Mouse (Mus musculus) left cerebral cortex, adult 2 months (tissue): ENCODE measurements around the gene Txlna. TPM values are rescaled to one million over a fixed set of nuclear protein-coding genes. Genes with fewer than 3 reads are reported as not detected.

Experiments
- DNase-seq, 2 experiments: peaks; one replicate each; pipeline ENCODE4 v3.0.0; 2021 to 2022; ENCODE audit warnings: low spot score in 2 of 2, mixed read lengths in 1 of 2; ENCODE audit errors: extremely low spot score in 1 of 2
- H3K27ac ChIP-seq: fragments of 200-600 bp; 2 replicates; pipeline ENCODE4 v1.8.1; 2022
- H3K4me3 ChIP-seq: fragments of 200-600 bp; 2 replicates; pipeline ENCODE4 v1.8.1; 2022
- CTCF ChIP-seq: fragments of 200-600 bp; IDR thresholded peaks from 2 replicates; pipeline ENCODE4 v1.8.1; 2022; ENCODE audit warnings: antibody characterized with exemption, mild to moderate bottlenecking, moderate library complexity
- intact Hi-C: fragments of 180-260 bp; cut with DNase I; formaldehyde crosslinking; loops from one replicate; pipeline ENCODE4 v1.15.1; 2025
- total RNA-seq, 2 experiments: library from RNA; stranded (reverse); gene quantifications; 2 replicates each; pipeline ENCODE4 v1.2.3; 2021

Txlna gene
- total RNA-seq, 2 experiments from 2014 or later = 42.1 to 52.1 TPM

DNA sequence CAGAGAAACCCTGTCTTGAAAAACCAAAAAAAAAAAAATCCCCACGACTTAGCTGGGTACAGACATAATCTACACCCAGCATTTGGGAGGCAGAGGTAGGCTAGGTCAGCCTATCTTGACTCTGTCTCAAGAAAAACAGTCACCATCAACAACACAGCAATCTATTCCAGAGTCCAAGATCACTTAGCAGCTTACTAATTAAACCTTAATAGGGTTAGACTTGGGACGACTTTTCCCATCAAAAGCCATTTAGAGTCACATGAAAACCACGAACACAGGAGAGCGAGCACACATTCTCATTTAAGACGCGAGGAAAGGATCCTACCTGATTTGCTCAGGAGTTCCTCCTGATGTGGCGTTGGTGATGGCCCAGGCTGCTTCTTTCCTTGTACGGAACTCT lies 9.5 kb upstream of the Txlna start:
- Histone ChIP-seq H3K4me3 (no peak overlapping the region), H3K27ac (no peak overlapping the region)
- intact Hi-C loops = no loop called here

DNA sequence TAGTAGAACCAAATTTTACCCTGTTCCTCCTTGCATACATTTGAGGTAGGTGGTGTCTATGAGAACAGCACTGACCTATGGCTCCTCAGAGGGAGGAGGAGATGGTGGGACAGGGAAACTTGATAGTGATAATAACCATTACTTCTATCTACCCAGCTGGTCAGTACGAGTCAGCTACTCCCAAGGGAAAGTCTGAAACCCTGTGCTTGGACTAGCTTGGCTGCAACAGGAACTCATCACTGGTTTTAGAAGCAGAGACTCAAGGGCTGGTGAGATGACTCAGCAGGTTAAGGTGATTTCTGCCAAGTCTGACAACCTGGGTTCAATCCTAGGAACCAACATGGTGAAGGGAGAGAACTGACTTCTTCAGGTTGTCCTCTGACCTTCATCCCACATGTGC lies 7.8 kb upstream of the Txlna start:
- TF ChIP-seq CTCF = no peak
- H3K4me3 ChIP-seq = no peak overlapping the region
- no peak for DNase-seq
- H3K27ac ChIP-seq = no peak overlapping the region
- intact Hi-C loops = no loop called here

More for the DNA sequence above, 9.5 kb upstream of the Txlna start:
- no peak for TF ChIP-seq CTCF
- DNase-seq = no peak

DNA sequence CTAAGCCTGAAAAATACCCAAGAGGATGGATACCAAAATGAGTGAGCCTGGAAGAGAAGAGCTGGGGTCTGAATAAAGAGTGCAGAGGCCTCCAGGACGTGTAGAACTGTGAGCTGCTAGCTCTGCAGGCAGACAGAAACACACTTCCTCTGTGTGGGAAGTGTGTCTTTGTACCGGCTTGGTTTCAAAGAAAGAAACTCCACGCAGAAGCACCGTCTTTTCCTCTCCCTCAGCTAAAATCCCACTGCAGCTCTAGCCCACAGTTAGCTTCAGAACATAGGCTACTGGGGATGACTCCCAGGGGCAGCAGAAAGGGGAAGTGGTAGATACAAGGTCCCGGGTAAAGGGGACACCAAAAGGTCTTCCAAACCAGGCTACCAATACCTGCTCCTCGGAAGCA lies 4.3 kb upstream of the Txlna start:
- no peak for DNase-seq
- no peak overlapping the region for H3K4me3 ChIP-seq
- no peak for TF ChIP-seq CTCF
- intact Hi-C loops = no loop called here
- peak overlapping the region; percentile 80 for H3K27ac ChIP-seq

DNA sequence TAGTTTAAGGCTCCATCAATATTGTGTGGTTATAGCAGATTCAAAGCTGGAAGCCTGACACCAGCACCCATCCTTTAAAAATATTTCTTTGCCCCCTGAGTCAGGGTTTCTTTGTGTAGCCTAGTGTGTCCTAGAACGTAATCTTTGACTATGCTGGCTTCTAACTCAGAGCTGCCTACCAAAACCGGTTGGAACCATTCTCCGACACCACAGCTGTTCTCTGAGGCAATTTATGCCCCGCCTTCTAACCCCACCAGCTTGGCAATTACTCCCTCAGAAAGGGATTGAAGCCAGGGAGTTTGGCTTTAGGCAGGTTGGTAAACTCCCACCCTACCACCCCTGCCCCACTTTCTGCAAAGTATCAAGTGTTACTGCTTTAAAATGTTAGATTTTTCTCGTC lies 891 bp upstream of the Txlna start:
- no peak for DNase-seq
- Histone ChIP-seq H3K4me3 (peak overlapping the region; percentile 70), H3K27ac (peak overlapping the region; percentile 96; the same call in 1 of the 2 replicates)
- intact Hi-C loops = loop anchor here (2.0 kb wide), 1 partner anchor 17 kb away; no protein-coding TSS in a partner anchor
- no peak for TF ChIP-seq CTCF

DNA sequence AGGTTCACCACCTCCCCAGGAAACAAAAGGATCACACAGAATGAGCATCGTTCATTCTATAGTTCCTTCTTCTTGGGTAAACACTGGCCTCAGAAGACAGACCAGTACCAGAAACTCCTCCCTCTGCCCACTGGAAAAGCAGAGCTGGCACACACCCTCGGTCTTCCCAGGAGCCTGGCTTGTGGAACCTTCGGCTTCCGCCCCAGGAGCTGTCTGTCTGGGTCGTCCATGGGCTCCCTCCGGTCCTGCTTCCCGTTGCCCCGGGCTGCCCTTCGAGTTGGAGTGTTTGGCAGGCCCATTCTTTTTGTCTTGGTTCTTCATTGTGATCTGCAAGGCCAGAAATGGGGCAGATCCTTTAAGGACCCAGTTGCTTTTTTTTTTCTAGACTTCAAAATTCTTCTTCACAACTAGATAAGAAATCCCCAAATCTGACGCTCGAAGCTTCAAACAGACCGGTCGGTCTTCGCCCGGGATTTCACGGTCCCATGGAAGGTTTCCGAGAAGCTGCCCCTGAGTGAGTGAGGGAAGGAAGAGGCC lies 696 bp downstream of the Txlna start:
- Histone ChIP-seq H3K27ac (peak overlapping the region; percentile 96), H3K4me3 (peak overlapping the region; percentile 70)
- TF ChIP-seq CTCF = no peak
- intact Hi-C loops = loop anchor here (1.0 to 2.0 kb wide), 2 partner anchors 15 to 32 kb away; partner anchors contain the start of gene Kpna6
- no peak for DNase-seq

DNA sequence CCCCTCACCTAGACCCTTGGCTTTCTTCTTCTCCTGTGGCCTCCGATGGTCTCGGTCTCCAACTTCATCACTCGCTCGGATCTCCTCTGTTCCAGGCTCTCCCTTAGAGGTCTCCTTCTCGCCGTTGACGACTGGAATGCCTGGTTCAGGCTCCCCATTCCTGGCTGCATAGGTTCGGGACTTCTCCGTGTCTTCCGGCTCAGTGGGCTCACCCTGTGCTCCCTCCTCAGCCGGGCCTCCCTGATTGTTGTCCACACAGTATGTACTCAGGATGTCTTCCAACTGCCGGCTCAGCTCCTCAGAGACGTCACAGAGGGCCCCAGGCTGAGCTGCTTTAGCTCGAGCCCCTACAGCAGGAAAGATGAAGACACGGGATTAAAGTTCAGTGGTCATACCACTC lies 1.6 kb downstream of the Txlna start:
- no peak for DNase-seq
- Histone ChIP-seq H3K4me3 (peak overlapping the region; percentile 70; the same call in 1 of the 2 replicates), H3K27ac (no peak overlapping the region)
- intact Hi-C loops = no loop called here
- TF ChIP-seq CTCF = no peak

DNA sequence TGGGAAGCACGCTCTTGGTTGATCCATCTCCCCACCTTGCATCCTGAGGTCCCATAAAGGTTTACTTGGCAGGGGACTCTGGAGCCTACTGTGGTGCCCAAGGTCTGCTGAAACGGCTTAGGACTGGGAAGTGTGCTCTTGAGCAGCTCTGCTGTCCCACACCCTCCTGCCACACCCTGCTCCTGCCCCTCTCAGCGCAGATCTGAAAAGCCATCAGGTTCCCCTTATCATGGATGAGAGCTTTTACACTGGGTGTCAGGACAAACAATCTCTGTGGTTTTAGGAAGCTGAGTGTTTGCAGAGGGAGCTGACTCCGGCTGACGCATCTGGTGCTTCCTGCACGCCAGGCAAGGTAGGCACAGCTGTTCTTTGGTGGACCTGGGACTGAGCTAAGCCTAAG lies 7.0 kb downstream of the Txlna start:
- Histone ChIP-seq H3K27ac (no peak overlapping the region), H3K4me3 (no peak overlapping the region)
- no peak for DNase-seq
- intact Hi-C loops = no loop called here
- TF ChIP-seq CTCF = no peak

DNA sequence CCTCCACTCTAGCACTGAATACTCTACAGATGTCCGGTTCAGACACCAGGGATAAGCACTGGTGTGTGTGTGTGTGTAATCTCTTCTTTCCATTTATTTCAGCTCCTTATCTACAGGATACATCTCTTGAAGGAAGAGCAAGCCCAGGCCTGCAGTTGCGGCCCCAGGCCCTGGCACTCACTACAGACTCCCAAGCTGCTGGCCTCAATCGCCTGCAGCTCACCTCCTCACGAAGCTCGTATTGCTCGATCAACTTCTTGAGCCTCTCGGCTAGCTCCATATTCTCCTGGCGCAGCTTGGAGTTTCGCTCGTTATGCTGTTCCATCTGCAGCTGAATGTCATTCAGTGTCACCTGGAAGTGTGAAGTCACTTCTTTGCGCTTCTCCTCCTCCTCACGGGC lies 9.0 kb downstream of the Txlna start:
- TF ChIP-seq CTCF = no peak
- no peak overlapping the region for H3K4me3 ChIP-seq
- intact Hi-C loops = no loop called here

DNA sequence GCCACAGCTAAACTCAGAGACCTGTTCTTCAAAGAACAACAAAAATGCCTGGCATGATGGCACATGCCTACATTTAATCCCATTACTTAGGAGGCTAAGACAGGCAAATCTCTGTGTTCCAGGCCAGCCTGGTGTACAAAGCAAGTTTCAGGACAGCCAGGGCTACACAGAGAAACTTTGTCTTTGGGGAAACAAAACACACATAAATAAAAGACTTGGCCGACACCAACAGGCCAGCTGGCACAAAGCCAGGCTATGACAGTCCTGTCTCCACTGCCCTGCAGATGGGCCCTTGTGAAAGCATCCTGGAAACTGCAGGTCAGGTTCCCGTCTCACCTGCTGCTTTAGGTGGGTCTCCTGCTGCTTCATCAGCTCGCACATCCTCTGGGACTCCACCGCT lies 9.9 kb downstream of the Txlna start:
- Histone ChIP-seq H3K4me3 (no peak overlapping the region), H3K27ac (no peak overlapping the region)
- intact Hi-C loops = no loop called here
- TF ChIP-seq CTCF = no peak
- no peak for DNase-seq

More for the DNA sequence above, 9.0 kb downstream of the Txlna start:
- DNase-seq = no peak
- no peak overlapping the region for H3K27ac ChIP-seq

DNA sequence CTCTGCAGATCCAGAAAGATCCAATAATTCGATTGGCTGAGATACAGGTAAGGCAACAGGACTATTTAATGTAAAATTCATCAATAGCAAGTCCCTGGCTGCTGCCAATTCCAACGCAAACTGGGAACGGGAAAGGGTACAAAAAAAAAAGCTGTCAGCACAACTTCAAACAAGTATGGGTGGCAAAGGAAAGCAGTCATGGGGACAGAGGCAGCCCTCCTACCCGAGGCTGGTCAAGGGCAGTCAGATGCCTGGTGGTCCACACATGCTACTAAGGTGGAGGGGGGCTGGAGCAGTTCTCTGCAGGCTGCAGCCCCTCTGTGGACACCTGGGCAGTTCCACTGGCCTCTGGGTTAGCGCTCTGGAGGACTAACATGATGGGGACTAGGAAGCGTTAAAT lies 14.8 kb downstream of the Txlna start:
- intact Hi-C loops = no loop called here
- peak overlapping the region; percentile 93; the same call in 1 of the 2 replicates for H3K27ac ChIP-seq
- no peak for DNase-seq
- no peak for TF ChIP-seq CTCF
- H3K4me3 ChIP-seq = no peak overlapping the region

DNA sequence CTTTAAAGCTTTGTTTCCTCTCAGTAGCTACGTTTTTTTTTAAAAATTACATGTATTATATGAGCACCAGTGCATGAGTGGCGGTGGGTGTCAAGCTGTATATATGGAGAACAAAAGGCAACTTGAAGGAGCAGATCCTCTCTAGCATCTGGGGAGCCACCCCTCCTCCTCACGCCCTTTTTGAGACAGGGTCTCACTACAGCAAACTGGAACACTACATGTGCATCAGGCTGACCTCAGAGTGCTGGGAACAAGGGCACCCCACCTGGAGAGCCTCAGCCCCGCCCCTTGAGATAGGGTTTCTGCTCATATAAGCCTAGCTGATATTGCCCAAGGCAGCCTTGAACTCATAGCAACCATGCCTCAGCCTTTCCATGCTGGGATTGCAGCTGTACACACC lies 15.4 kb downstream of the Txlna start:
- no peak for TF ChIP-seq CTCF
- no peak overlapping the region for H3K4me3 ChIP-seq
- intact Hi-C loops = loop anchor here (2.0 kb wide), 1 partner anchor 15 kb away; the partner anchor contains the start of gene Txlna
- DNase-seq = no peak
- H3K27ac ChIP-seq = peak overlapping the region; percentile 93

DNA sequence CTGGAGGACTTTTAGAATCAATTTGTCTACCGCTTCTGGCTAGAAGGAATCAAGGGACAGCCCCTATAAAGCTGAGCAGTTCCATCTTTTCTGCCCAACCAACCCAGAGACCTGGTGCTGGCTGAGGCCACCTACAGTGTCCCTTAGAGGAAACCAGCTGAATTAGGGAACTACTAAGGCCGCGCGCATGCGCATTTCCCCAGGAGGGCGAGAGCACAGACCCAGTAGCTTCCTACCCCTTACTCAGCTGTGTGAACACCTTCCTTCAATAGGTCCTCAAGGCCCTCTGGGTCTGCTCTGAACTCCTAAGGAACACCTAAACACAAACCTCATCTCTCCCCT lies 15.9 kb downstream of the Txlna start:
- Histone ChIP-seq H3K4me3 (peak overlapping the region; percentile 80), H3K27ac (peak overlapping the region; percentile 93)
- TF ChIP-seq CTCF = no peak
- intact Hi-C loops = loop anchor here (2.0 kb wide), 1 partner anchor 16 kb away; the partner anchor contains the start of gene Txlna
- peak; percentile 52 to 65 for DNase-seq
